Mouse (Mus musculus): Measurements from ENCODE around the gene Efhd1. TPM values are rescaled to one million over a fixed set of nuclear protein-coding genes. Genes with fewer than 3 reads are reported as not detected.

Gene Efhd1
- polyA plus RNA-seq (2015; fragmentation: Nextera tagmentation; extraction: Ambion mirVana), result 4.4 and 5.2 TPM in 2 replicates

GRCm38 (mm10) chr1:87264134-87265006 lies at the start of gene Efhd1:
Gene Efhd1, plus strand, starts transcription at chr1:87264363.

GRCm38 (mm10) chr1:87326742-87327163 lies 62.6 kb downstream of the Efhd1 start, which contains the start of gene Gigyf2:
Gene Gigyf2, plus strand, starts transcription at chr1:87326998.

Other genes starting within 250 kb of the Efhd1 start
- gene Alppl2, start 174.4 kb upstream of the Efhd1 start, polyA plus RNA-seq (2015; fragmentation: Nextera tagmentation; extraction: Ambion mirVana), result 0.08 and 0.10 TPM in 2 replicates
- gene Alpi, start 162.8 kb upstream of the Efhd1 start, polyA plus RNA-seq (2015; fragmentation: Nextera tagmentation; extraction: Ambion mirVana), result not detected in 2 replicates
- gene Akp3, start 139.4 kb upstream of the Efhd1 start, polyA plus RNA-seq (2015; fragmentation: Nextera tagmentation; extraction: Ambion mirVana), result not detected in 2 replicates
- gene Ecel1, start 107.8 kb upstream of the Efhd1 start, polyA plus RNA-seq (2015; fragmentation: Nextera tagmentation; extraction: Ambion mirVana), result 0.90 and 0.92 TPM in 2 replicates
- gene Prss56, start 81.0 kb upstream of the Efhd1 start, polyA plus RNA-seq (2015; fragmentation: Nextera tagmentation; extraction: Ambion mirVana), result not detected in 2 replicates
- not detected in 2 replicates for gene Chrnd, start 73.8 kb upstream of the Efhd1 start, polyA plus RNA-seq (2015; fragmentation: Nextera tagmentation; extraction: Ambion mirVana)
- gene Chrng, start 59.7 kb upstream of the Efhd1 start, polyA plus RNA-seq (2015; fragmentation: Nextera tagmentation; extraction: Ambion mirVana), result 0.05 TPM in 1 of 2 replicates, not detected in the other
- gene Eif4e2, start 50.4 kb upstream of the Efhd1 start, polyA plus RNA-seq (2015; fragmentation: Nextera tagmentation; extraction: Ambion mirVana), result 88.2 and 88.3 TPM in 2 replicates
- gene Gigyf2, start 62.6 kb downstream of the Efhd1 start, polyA plus RNA-seq (2015; fragmentation: Nextera tagmentation; extraction: Ambion mirVana), result 25.3 and 26.4 TPM in 2 replicates
- 0.38 and 0.44 TPM in 2 replicates for gene Kcnj13, start 130.4 kb downstream of the Efhd1 start, polyA plus RNA-seq (2015; fragmentation: Nextera tagmentation; extraction: Ambion mirVana)
- not detected in 2 replicates for gene Snorc, start 205.9 kb downstream of the Efhd1 start, polyA plus RNA-seq (2015; fragmentation: Nextera tagmentation; extraction: Ambion mirVana)
- not detected in 2 replicates for gene Neu2, start 245.5 kb downstream of the Efhd1 start, polyA plus RNA-seq (2015; fragmentation: Nextera tagmentation; extraction: Ambion mirVana)

Measured in spleen, postnatal 0 days (tissue).